Mouse (Mus musculus) adrenal gland, postnatal 25 days (tissue): Measurements from ENCODE around the gene Cyp4a32. TPM values are rescaled to one million over a fixed set of nuclear protein-coding genes. Genes with fewer than 3 reads are reported as not detected.
A peak's percentile ranks its signal among the peaks of the same experiment; 100 is the strongest.

Experiments used
- DNase-seq: peaks from one replicate; pipeline ENCODE4 v3.0.0; 2021; ENCODE audit warnings: mixed read lengths
- total RNA-seq: library from RNA; stranded (reverse); gene quantifications from 2 replicates; pipeline ENCODE4 v1.2.3, GENCODE M21; 2021

Gene Cyp4a32
- total RNA-seq, 1 experiment from 2014 or later: not detected

DNA sequence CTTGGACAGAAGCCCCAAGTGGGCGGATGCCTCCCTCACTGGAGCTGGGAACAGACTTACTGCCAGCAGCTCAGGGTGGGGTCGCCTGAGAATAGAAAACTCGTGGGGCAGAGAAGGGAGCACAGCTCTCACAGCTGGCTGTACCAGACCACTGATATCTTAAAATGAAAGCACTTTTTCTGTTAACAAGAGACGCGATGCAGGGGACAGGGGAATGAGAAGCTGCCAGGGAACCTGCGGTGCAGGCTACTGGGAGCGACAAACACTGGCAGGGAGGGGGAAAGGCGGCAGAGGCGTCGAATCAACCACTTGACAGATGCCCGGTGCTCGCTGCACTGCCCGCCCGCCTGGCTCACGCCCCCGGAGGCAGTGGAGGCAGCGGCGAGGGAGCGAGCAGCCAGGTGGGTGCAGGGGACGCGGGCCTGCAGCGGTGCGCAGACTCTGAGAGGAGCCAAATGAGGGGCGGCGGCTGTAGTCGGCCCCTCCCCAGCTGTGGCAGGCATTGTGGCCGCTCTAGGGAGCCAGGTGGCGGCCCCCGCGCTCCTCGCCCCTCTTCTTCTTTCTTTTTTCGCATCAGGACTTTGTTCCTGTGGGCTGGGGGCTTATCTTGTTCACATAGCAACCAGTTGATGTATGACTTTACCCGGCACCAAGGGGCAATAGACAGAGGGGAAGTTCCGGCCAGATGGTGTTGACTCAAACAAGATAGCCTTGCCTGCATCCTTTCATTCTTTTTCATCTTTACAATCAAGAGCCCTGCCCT, 56.5 kb downstream of the Cyp4a32 start:
- peak; percentile 42 for DNase-seq

DNA sequence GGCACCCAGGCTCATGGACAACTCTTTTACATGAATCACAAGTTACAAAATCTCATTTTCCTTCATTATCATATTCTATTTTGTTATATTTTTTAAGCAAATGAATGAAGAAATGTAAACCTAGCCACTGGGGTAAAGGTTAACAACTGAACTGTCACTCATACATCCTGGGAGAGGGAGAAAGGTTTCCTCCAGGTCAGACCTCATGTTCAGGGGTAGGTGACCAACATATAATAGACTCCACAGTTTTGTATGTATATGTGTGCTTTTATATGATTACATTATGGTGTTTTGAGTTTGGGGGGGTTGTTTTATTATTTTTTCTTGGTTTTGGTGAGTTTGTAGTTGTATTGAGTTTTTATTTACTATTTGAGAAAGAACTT, 57.1 kb downstream of the Cyp4a32 start:
- DNase-seq: no peak

DNA sequence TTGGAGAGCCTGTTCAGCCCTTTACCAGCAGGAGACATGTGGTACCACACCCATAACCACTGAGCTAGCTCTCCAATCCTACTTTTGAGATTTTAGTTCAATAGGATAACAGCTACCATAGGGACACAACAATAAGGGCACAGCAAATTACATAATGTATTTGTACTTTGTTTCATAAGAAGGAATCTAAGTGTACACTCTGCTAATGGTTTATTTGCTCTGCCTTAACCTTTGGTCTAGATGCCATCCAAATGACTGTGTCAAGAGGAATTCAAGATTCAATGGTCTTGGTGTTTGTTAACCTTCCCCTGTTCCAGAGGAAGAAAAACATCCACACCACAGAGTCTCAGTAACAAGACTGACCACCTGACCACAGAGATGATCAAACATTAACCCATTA, 58.4 kb downstream of the Cyp4a32 start:
- DNase-seq: no peak

Other genes with a start within 250 kb of the Cyp4a32 start
- gene Cyp4a12b, start 189.3 kb upstream of the Cyp4a32 start, total RNA-seq: 0.38 TPM in 1 of 2 replicates, not detected in the other
- not detected in 2 replicates for gene Cyp4a30b, start 148.4 kb upstream of the Cyp4a32 start, total RNA-seq
- gene Cyp4a14, start 104.8 kb upstream of the Cyp4a32 start, total RNA-seq: 2.7 TPM in 1 of 2 replicates, not detected in the other
- gene Cyp4a10, start 82.7 kb upstream of the Cyp4a32 start, total RNA-seq: 2.0 TPM in 1 of 2 replicates, not detected in the other
- gene Cyp4a31, start 37.3 kb upstream of the Cyp4a32 start, total RNA-seq: 0.43 TPM in 1 of 2 replicates, not detected in the other
- gene Cyp4b1, start 46.8 kb downstream of the Cyp4a32 start, total RNA-seq: 22.6 and 30.8 TPM in 2 replicates
- gene Efcab14, start 136.8 kb downstream of the Cyp4a32 start, total RNA-seq: 79.3 and 85.8 TPM in 2 replicates
- 2.2 and 3.7 TPM in 2 replicates for gene Tex38, start 180.0 kb downstream of the Cyp4a32 start, total RNA-seq
- gene Atpaf1, start 183.8 kb downstream of the Cyp4a32 start, total RNA-seq: 42.4 and 59.4 TPM in 2 replicates
- gene Mob3c, start 227.1 kb downstream of the Cyp4a32 start, total RNA-seq: 12.0 and 18.9 TPM in 2 replicates
- 53.9 and 62.4 TPM in 2 replicates for gene Mknk1, start 238.2 kb downstream of the Cyp4a32 start, total RNA-seq